Mouse (Mus musculus) limb, embryonic 10.5 days (tissue): ENCODE measurements around the gene Ttll9. TPM values are rescaled to one million over a fixed set of nuclear protein-coding genes. Genes with fewer than 3 reads are reported as not detected.

Experiments used
- DNase-seq: peaks from one replicate; pipeline ENCODE4 v3.0.0-alpha.2; 2017; ENCODE audit warnings: low spot score
- H3K27ac ChIP-seq: fragments of 300-500 bp; sonication (generic); 2 replicates; pipeline ENCODE4 v1.5.1; 2016; ENCODE audit warnings: mild to moderate bottlenecking
- H3K27me3 ChIP-seq: fragments of 300-500 bp; sonication (generic); 2 replicates; pipeline ENCODE4 v1.6.1; 2016; ENCODE audit warnings: low read depth, mild to moderate bottlenecking; ENCODE audit not compliant: poor library complexity, severe bottlenecking
- H3K36me3 ChIP-seq: fragments of 300-500 bp; sonication (generic); 2 replicates; pipeline ENCODE4 v1.6.1; 2016; ENCODE audit warnings: mild to moderate bottlenecking, moderate library complexity
- H3K4me1 ChIP-seq: fragments of 300-500 bp; sonication (generic); 2 replicates; pipeline ENCODE4 v1.6.1; 2016
- H3K4me3 ChIP-seq: fragments of 300-500 bp; sonication (generic); 2 replicates; pipeline ENCODE4 v1.5.1; 2016; ENCODE audit warnings: mild to moderate bottlenecking, moderate library complexity
- H3K9me3 ChIP-seq: fragments of 300-500 bp; sonication (generic); replicated peaks from 2 replicates; pipeline ENCODE4 v1.6.1; 2016; ENCODE audit warnings: mild to moderate bottlenecking
- WGBS: fragments of 180-500 bp; shearing (Covaris S2); methylation state at CpG from one replicate; pipeline ENCODE4 v1.1.7; 2016; 5-methylcytosine and 5-hydroxymethylcytosine counted together
- polyA plus RNA-seq: library from polyadenylated mRNA; unstranded; fragments of >200 nt; fragmentation: Nextera tagmentation; extraction: Ambion mirVana; gene quantifications from 2 replicates; pipeline ENCODE4 v1.2.1, GENCODE M21; 2016

Gene Ttll9
- 0.53 and 1.7 TPM in 2 replicates for polyA plus RNA-seq

DNA sequence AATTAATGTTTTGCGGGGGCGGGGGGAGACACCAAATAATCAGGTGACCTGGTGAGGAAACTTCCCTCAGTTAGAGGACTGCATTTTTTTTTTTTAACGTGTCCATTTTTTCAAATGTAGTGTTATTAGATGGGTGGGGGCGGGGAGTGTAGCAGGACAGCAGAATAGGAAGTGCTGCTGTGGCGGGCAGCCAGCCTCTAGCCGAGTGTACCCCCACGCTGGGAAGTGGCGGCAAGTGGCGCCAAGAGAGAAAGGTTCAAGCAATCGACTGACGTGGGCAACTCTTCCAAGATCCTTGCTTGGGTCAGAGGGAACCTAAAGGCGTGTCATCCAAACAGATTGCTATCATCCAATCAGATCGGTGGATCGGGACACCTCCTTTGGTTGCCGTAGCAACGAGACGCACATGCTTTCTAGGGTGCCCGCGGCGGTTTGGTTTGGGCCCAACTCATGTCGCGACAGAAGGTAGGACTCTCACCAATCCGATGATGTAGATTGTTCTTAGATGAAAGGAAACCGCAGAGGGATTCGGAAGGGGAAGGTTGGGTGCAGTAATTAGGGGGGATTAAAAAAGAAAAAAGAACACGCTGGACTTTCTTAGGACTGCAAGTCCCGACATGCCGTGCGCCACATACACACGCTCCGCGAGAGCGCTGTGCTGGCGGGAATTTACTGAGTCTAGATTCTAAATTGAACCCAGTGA lies at the start of gene Ttll9:
Gene Ttll9, plus strand, starts transcription at position 395 of the 703 bp plus-strand sequence.
- peak; percentile 80 for DNase-seq
- Histone ChIP-seq H3K27ac (peak within 1 kb of the TSS; percentile 72), H3K27me3 (no peaks in the 10 kb centered on the region), H3K9me3 (no peaks in the 10 kb centered on the region), H3K4me1 (peaks cover 5% of the 10 kb centered on the region; the same call in 1 of the 2 replicates), H3K4me3 (peak within 1 kb of the TSS; percentile 56), H3K36me3 (no peaks in the 10 kb centered on the region)
- whole genome bisulfite sequencing = 2% methylated on average over 34 of the region's 34 CpGs

DNA sequence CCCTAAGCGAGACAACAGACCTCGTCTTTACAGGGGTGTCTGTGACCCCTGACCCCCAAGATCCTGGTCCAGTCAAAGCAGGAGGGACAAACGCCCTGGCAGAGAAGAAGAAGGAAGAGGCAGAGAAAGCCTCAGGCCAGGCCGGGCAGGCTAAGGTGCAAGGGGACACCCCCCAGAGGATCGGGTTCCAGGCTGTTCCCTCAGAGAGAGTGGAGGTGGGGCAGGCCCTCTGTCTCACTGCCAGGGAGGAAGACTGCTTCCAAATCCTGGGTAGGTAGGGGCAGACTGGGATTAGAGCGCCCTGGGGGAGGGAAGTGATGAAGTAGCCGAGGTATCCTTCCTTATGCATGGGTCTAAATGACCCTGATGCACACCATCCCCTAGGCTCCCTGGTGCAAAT lies 48.8 kb upstream of the Ttll9 start:
- Histone ChIP-seq H3K9me3 (no peaks in the 10 kb centered on the region), H3K4me3 (no peak overlapping the region), H3K27ac (no peak overlapping the region), H3K4me1 (peaks cover 56% of the 10 kb centered on the region), H3K36me3 (no peaks in the 10 kb centered on the region), H3K27me3 (peaks cover 53% of the 10 kb centered on the region)
- no peak for DNase-seq
- WGBS = 33% methylated on average over 7 of the region's 7 CpGs

DNA sequence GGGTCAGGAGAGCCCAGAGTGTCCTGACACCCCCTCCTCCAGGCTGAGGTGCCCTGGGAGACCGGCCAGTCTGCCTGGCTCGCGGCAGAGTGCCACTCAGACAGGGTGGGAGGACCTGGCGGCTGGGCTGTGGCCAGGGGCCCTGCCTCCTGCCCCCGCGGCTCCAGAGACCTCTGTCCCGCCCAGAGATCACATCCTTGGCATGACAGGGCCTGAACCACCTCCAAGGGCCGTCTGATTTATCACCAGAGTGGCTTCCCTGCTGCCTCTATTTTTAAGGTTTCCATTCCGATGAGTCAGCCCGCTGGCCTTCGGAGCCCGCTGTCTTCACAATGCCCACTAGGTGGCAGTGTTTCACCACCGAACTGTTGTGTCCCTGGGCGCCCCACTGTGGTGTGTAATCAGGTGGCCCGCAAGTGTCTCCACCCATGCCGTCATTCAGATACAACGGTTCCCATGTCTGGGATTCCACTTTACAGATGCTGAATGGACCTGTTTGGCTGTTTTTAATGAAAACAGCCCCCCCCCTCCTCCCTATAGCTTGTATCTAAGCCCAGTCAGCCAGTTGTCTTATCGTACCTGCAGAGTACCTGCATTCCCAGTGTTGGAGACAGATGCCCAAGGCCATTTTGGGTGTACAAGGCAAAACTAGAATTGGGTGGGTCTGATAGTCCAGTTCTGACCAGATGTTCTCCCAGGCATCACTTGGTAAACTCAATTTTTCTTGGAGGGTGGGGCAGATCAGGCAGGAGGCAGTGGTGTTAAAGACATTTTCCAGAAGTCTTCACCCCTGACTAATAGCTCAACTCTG lies 47.8 kb upstream of the Ttll9 start:
- Histone ChIP-seq H3K4me1 (peaks cover 63% of the 10 kb centered on the region), H3K9me3 (no peaks in the 10 kb centered on the region), H3K27me3 (peaks cover 49% of the 10 kb centered on the region), H3K36me3 (no peaks in the 10 kb centered on the region), H3K4me3 (peak overlapping the region; percentile 25), H3K27ac (0 out of 2 replicates have a peak overlapping the region, but pooled peaks have one; percentile 2)
- 4% methylated on average over 18 of the region's 18 CpGs for WGBS
- peak; percentile 92 for DNase-seq

DNA sequence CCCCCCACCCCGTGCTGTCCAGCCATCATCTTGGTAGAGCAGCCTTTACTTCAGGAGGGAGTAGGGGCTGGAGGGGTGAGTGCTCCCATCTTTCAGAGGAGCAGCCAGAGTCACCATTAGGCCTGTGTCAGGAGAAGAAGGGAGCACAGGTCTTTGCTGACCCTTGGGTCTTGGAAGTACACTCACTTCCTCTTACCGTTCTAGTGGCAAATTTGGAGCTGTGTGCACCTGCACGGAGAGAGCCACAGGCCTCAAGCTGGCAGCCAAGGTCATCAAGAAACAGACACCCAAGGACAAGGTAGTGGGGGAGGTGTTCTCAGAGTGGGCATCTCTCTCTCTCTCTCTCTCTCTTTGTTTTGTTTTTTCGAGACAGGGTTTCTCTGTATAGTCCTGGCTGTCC lies 46.8 kb upstream of the Ttll9 start:
- Histone ChIP-seq H3K9me3 (no peaks in the 10 kb centered on the region), H3K4me3 (no peak overlapping the region), H3K27ac (peak overlapping the region; percentile 36; the same call in 1 of the 2 replicates), H3K36me3 (no peaks in the 10 kb centered on the region), H3K27me3 (peaks cover 40% of the 10 kb centered on the region), H3K4me1 (peaks cover 63% of the 10 kb centered on the region)
- DNase-seq = no peak
- WGBS = 66% methylated on average over 4 of the region's 4 CpGs

DNA sequence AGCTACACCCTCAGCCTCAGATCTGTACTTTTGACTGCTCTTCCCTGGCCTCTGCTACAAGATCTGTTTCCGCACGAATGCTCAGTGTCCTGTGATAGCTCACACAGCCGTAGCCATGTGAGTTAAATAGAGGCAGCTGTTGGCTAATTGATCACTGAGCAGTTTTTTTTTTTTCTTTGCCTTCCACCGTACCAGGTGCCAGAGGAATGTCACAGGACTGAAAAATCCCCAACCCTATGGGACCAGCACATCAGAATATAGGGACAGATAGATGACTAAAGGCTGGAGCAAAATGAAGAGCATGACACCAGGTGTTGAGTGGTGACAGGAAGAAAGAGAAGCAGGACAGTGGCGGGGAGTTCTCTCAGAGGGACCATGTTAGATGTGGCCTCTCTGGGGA lies 46.2 kb upstream of the Ttll9 start:
- Histone ChIP-seq H3K4me1 (peaks cover 58% of the 10 kb centered on the region), H3K4me3 (no peak overlapping the region), H3K27ac (no peak overlapping the region), H3K27me3 (peaks cover 33% of the 10 kb centered on the region), H3K36me3 (no peaks in the 10 kb centered on the region), H3K9me3 (no peaks in the 10 kb centered on the region)
- DNase-seq = no peak
- 44% methylated on average over 5 of the region's 5 CpGs for WGBS

DNA sequence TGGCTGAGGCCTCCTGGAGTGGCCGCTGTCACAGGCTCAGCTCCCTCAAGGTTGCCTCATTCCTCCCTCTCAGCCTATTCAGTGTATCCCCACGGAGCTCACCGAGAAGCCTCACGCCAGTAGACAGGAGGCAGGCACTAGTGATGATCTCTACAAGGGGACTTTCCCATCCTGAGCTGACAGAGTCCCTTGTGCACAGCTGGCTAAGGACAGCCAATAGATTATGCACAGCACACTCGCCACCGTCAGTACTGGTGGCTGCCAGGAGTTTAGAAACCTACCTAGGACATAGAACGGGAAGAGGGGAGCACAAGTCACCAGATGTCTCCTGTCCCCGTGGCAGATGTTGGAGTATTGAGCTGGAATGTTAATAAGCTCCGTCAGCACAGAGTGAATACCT lies 44.6 kb upstream of the Ttll9 start:
- Histone ChIP-seq H3K4me1 (peaks cover 59% of the 10 kb centered on the region), H3K4me3 (no peak overlapping the region), H3K27ac (no peak overlapping the region), H3K27me3 (peaks cover 17% of the 10 kb centered on the region), H3K36me3 (no peaks in the 10 kb centered on the region), H3K9me3 (no peaks in the 10 kb centered on the region)
- 67% methylated on average over 9 of the region's 9 CpGs for WGBS
- no peak for DNase-seq

DNA sequence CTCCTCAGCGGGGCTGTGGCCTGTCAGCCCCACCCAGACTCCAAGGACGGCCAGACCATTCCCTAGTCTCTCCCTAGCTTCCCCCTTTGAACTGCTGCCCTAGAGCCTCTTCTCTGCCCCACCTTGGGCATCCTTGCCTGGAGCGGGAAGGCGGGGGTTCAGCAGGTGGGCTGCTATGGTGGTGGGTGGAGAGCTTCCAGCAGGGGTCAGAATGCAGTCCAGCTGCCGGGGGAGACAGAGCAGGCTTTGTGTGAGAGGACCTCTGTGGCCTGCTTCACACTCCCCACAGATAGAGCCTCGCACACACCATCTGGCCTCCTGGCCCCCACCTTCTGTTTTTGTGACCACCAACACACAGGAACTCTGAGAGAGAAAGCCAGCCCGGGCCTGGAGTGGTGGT lies 39.9 kb upstream of the Ttll9 start:
- no peak overlapping the region for H3K4me3 ChIP-seq
- peak overlapping the region; percentile 94 for H3K27ac ChIP-seq
- WGBS = 25% methylated on average over 7 of the region's 7 CpGs
- H3K36me3 ChIP-seq = no peaks in the 10 kb centered on the region
- no peaks in the 10 kb centered on the region for H3K27me3 ChIP-seq
- no peak for DNase-seq
- H3K9me3 ChIP-seq = no peaks in the 10 kb centered on the region
- peaks cover 75% of the 10 kb centered on the region for H3K4me1 ChIP-seq

DNA sequence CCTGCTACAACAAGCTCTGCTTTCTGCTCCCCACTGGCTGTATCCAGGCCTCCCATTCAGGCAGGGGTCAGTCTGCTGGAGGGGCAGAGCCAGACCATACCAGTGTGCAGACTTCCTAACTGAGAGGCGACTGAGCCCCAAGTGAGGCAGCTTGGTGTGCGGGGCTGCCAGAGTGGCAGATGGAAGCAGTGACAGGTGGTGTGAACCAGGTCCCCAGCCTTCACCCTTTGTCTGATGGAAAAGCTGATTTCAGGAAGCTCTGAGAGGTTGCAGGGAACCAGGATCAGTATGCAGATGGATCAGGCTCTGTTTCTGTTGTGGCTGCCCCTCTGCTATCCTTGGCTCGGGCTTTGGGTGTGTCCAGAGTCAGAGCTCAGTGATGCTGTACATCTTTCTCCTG lies 38.7 kb upstream of the Ttll9 start:
- H3K4me1 ChIP-seq = peaks cover 75% of the 10 kb centered on the region
- DNase-seq = no peak
- no peaks in the 10 kb centered on the region for H3K9me3 ChIP-seq
- no peak overlapping the region for H3K4me3 ChIP-seq
- WGBS = 86% methylated on average over 3 of the region's 3 CpGs
- H3K27me3 ChIP-seq = no peaks in the 10 kb centered on the region
- H3K27ac ChIP-seq = peak overlapping the region; percentile 94
- H3K36me3 ChIP-seq = no peaks in the 10 kb centered on the region

DNA sequence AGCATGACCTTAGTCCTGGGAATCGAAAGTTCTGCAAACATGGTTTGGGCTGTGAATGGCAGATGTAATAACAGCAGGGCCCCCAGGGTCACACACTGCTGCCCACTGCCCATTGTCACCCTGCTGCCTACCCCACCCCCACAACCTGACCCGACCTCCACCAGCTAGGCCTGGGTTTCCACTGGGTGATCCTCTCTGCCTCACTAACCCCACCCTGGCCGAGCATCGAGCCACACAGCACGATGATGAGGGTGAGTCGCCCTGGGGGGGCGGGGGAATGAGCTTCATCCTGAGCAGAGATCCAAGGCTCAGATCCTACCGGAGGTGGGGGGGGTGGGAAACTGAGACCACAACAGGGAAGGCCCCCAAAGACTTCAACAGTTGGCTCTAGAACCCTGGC lies 38.2 kb upstream of the Ttll9 start:
- Histone ChIP-seq H3K27me3 (no peaks in the 10 kb centered on the region), H3K36me3 (no peaks in the 10 kb centered on the region), H3K9me3 (no peaks in the 10 kb centered on the region), H3K4me1 (peaks cover 75% of the 10 kb centered on the region), H3K27ac (peak overlapping the region; percentile 94), H3K4me3 (no peak overlapping the region)
- DNase-seq = no peak
- 82% methylated on average over 8 of the region's 8 CpGs for WGBS

DNA sequence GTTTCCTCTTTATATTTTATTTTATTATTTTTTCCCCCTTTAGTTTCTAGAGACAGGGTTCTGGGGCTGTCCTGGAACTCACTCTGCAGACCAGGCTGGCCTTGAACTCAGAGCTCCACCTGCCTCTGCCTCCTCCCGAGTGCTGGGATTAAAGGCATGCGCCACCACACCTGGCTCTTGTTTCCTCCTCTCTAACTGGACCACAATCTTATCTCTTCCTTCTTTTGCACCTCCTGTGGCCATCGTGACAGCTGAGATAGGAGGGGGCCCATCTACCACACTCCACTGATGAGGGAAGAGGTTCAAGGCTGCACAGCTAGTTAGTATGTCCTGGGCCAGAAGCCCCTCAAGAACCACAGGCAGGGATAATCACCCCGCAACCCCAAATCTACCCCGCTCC lies 37.7 kb upstream of the Ttll9 start:
- H3K4me3 ChIP-seq = no peak overlapping the region
- H3K27ac ChIP-seq = peak overlapping the region; percentile 94

DNA sequence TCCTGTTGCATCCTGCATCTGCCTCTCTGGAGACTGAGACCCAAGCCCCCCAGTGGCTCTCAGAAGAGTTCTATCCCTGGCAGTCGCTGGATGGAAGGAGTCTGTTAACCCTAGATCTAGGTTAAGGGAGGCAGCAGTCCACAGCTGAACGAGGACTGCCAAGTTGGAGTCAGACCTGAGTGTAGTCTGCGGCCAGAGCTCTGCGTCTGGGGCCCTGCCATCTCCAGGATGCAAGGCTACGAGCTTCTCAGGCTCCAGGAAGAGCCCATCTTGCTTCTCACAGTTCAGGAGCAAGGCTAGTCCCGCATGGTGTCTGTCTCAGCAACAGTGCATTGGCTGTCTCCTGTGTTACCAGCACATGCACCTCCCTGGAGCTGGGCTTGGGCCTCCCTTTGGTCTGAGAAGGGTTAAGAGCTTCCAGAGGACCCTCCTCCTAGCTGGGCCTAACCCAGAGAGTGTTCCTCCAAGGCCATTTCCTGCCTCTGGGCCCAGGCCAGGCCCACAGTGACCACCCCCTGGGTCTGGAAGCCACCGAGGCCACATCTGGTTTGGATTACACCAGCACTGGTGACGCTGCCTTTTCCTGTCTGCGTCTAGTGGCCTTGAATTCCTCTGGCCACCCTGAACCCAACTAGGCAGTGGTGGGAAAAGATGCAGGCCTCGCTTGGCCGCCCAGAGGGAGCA lies 37.0 kb upstream of the Ttll9 start:
- no peaks in the 10 kb centered on the region for H3K9me3 ChIP-seq
- H3K27me3 ChIP-seq = no peaks in the 10 kb centered on the region
- peaks cover 83% of the 10 kb centered on the region for H3K4me1 ChIP-seq
- peak; percentile 92 for DNase-seq
- no peaks in the 10 kb centered on the region for H3K36me3 ChIP-seq
- WGBS = 31% methylated on average over 11 of the region's 11 CpGs
- peak overlapping the region; percentile 94 for H3K27ac ChIP-seq
- peak overlapping the region; percentile 15; the same call in 1 of the 2 replicates for H3K4me3 ChIP-seq

More for the DNA sequence above, 37.7 kb upstream of the Ttll9 start:
- Histone ChIP-seq H3K9me3 (no peaks in the 10 kb centered on the region), H3K36me3 (no peaks in the 10 kb centered on the region), H3K27me3 (no peaks in the 10 kb centered on the region), H3K4me1 (peaks cover 75% of the 10 kb centered on the region)
- WGBS = 76% methylated on average over 5 of the region's 5 CpGs
- no peak for DNase-seq

DNA sequence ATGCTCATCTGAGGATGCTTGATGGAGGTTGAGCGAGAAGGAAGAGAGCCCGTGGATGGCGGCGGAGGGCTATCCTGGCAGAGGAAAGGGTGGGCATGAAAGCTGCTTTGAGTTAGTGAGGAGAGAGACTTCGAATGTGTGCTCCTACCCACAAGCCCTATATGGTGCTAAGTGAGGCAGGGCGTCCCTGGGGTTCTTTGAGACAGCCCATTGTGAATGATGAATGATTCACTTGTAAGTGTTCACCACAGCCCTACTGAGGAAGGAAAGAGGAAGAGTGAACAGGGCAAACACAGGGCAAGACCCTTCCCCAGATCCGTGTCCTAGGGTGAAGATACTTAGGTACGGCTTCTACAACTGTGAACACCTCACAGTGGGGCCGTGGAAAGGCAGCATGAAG lies 35.4 kb upstream of the Ttll9 start:
- Histone ChIP-seq H3K9me3 (no peaks in the 10 kb centered on the region), H3K27me3 (no peaks in the 10 kb centered on the region), H3K4me1 (peaks cover 97% of the 10 kb centered on the region), H3K4me3 (no peak overlapping the region), H3K27ac (peak overlapping the region; percentile 94), H3K36me3 (no peaks in the 10 kb centered on the region)
- 69% methylated on average over 9 of the region's 9 CpGs for WGBS
- DNase-seq = no peak

DNA sequence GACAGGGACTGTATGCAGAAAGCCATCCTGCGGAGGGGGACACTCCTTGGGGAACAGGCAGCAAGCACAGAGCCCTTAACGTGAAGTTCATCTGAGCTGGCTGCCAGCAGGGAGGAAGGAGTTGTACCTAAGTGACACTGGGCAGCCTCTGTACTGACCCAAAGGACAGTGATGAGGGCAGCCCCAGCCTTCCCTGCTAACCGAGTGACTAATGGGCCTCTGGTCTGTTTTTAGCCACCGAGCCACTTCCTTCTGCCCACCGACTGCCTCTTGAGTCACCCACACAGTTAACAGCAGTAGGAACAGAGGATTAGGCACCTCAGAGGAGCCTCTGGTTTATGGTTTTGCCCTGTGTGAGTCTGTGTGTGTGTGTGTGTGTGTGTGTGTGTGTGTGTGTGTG lies 34.9 kb upstream of the Ttll9 start:
- Histone ChIP-seq H3K36me3 (no peaks in the 10 kb centered on the region), H3K4me3 (no peak overlapping the region), H3K4me1 (peaks cover 97% of the 10 kb centered on the region), H3K9me3 (no peaks in the 10 kb centered on the region), H3K27ac (peak overlapping the region; percentile 94), H3K27me3 (no peaks in the 10 kb centered on the region)
- WGBS = 42% methylated on average over 5 of the region's 5 CpGs
- no peak for DNase-seq
